Mouse (Mus musculus) stomach, embryonic 14.5 days (tissue): ENCODE results near the gene Arhgap30. TPM values are rescaled to one million over a fixed set of nuclear protein-coding genes. Genes with fewer than 3 reads are reported as not detected.

Experiments used
- ATAC-seq: fragments of 200-750 bp; cut with Nextera tagmentation; 2 replicates; pipeline ENCODE4 v1.8.0; 2017; ENCODE audit warnings: low read depth, moderate TSS enrichment; ENCODE audit not compliant: insufficient number of reproducible peaks, insufficient read depth, low FRiP score
- H3K27ac ChIP-seq: fragments of 300-500 bp; sonication (generic); 2 replicates; pipeline ENCODE4 v1.5.1; 2014; ENCODE audit warnings: mild to moderate bottlenecking, low read length, moderate library complexity, mixed read lengths
- H3K27me3 ChIP-seq: fragments of 300-500 bp; sonication (generic); 2 replicates; pipeline ENCODE4 v1.6.1; 2014; ENCODE audit warnings: low read length, control low read depth, mixed read lengths; ENCODE audit not compliant: control insufficient read depth, insufficient read depth
- H3K36me3 ChIP-seq: fragments of 300-500 bp; sonication (generic); 2 replicates; pipeline ENCODE4 v1.6.1; 2014; ENCODE audit warnings: mild to moderate bottlenecking, control low read depth, low read length, moderate library complexity, mixed read lengths; ENCODE audit not compliant: control insufficient read depth, insufficient read depth
- H3K4me1 ChIP-seq: fragments of 300-500 bp; sonication (generic); 2 replicates; pipeline ENCODE4 v1.6.1; 2014; ENCODE audit warnings: low read length, control low read depth, mixed read lengths; ENCODE audit not compliant: control insufficient read depth, insufficient read depth
- H3K4me2 ChIP-seq: fragments of 300-500 bp; sonication (generic); replicated peaks from 2 replicates; pipeline ENCODE4 v1.6.1; 2014; ENCODE audit warnings: low read depth, low read length, control low read depth
- H3K4me3 ChIP-seq: fragments of 300-500 bp; sonication (generic); 2 replicates; pipeline ENCODE4 v1.5.1; 2014; ENCODE audit warnings: low read depth, low read length, control low read depth
- H3K9ac ChIP-seq: fragments of 300-500 bp; sonication (generic); replicated peaks from 2 replicates; pipeline ENCODE4 v1.6.1; 2014; ENCODE audit warnings: low read depth, mild to moderate bottlenecking, control low read depth, low read length, moderate library complexity, mixed read lengths
- H3K9me3 ChIP-seq: fragments of 300-500 bp; sonication (generic); 2 replicates; pipeline ENCODE4 v1.6.1; 2016; ENCODE audit warnings: low read depth, low read length, control low read depth; ENCODE audit not compliant: control insufficient read depth
- WGBS: fragments of 180-500 bp; shearing (Covaris S2); extraction: QIAGEN DNeasy Blood & Tissue Kit; methylation state at CpG from one replicate; pipeline ENCODE4 v1.1.7; 2014; 5-methylcytosine and 5-hydroxymethylcytosine counted together
- polyA plus RNA-seq: library from polyadenylated mRNA; unstranded; fragments of >200 nt; fragmentation: Nextera tagmentation; extraction: Ambion mirVana; gene quantifications from 2 replicates; pipeline ENCODE4 v1.2.1, GENCODE M21; 2014

Gene Arhgap30
- polyA plus RNA-seq, 1 experiment from 2014 or later = 0.67 TPM

- H3K4me2 ChIP-seq = peak overlapping the region; percentile 49
- WGBS = under 1% methylated on average over 20 of the region's 20 CpGs
- peaks cover 23% of the 10 kb centered on the region for H3K36me3 ChIP-seq
- H3K27ac ChIP-seq = peak overlapping the region; percentile 83
- peak; percentile 17; the same call in 1 of the 2 replicates for ATAC-seq
- H3K4me3 ChIP-seq = peak overlapping the region; percentile 85
- no peaks in the 10 kb centered on the region for H3K27me3 ChIP-seq
- no peaks in the 10 kb centered on the region for H3K9me3 ChIP-seq
- H3K9ac ChIP-seq = peak overlapping the region; percentile 71
- H3K4me1 ChIP-seq = peaks cover 15% of the 10 kb centered on the region
Observed at GRCm38 (mm10) chr1:171412001-171412441, 23.3 kb downstream of the Arhgap30 start.

- Histone ChIP-seq H3K4me2 (peak overlapping the region; percentile 49), H3K4me3 (peak overlapping the region; percentile 85), H3K27ac (peak overlapping the region; percentile 83), H3K9ac (peak overlapping the region; percentile 71), H3K9me3 (no peaks in the 10 kb centered on the region), H3K27me3 (no peaks in the 10 kb centered on the region), H3K4me1 (peaks cover 15% of the 10 kb centered on the region), H3K36me3 (peaks cover 27% of the 10 kb centered on the region)
- WGBS = 46% methylated on average over 3 of the region's 3 CpGs
- ATAC-seq = no peak
Observed at GRCm38 (mm10) chr1:171412446-171412845, 23.7 kb downstream of the Arhgap30 start.

DNA sequence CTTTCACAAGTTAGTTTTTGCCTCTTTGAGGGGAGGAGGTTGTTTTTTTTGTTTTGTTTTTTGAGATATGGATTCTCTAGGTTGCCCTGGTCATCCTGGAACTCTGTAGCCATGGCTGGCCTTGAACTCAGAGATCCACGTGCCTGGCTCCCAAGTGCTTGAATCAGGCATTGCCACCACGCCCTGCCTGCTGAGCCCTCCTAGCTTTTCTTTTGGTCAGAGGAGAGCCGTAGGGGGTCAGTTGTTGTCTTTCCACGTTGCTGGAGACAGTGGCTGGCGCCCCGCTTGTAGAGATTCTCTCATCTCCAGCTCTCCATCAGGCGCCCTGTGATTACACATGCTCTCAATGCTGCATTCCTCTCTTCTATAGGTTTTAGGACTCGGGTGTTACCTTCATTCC lies 24.9 kb downstream of the Arhgap30 start:
- H3K4me1 ChIP-seq = peaks cover 15% of the 10 kb centered on the region
- no peak for ATAC-seq

DNA sequence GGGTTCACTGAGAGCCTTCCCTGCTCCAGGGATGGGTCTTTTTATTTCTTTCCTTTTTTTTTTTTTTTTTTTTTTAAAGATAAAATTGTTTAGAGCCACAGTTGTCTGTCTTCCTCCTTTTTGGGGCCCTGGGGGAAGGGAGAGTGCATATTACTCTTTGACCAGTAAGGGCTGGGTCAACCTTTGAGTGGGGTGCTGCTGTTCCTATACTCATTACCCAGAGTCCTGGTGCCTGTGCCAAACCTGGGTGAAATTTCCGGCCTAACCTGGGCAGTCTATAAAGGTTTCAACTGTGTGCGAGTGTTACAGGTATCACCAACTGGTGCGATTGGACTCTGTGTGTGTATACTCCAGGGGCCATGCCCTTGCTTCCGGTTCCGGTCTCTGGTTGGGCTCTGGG lies 29.9 kb downstream of the Arhgap30 start, which contains the start of gene Tstd1:
Gene Tstd1 (plus strand): TSS at position 213 of the 400 bp plus-strand sequence.
- Histone ChIP-seq H3K4me1 (0 out of 2 replicates have a peak, but pooled peaks cover 1% of the 10 kb centered on the region), H3K4me2 (no peak within 1 kb of the TSS), H3K9me3 (no peaks in the 10 kb centered on the region), H3K27me3 (no peaks in the 10 kb centered on the region), H3K27ac (peak within 1 kb of the TSS; percentile 61), H3K36me3 (peaks cover 47% of the 10 kb centered on the region), H3K9ac (no peak within 1 kb of the TSS), H3K4me3 (no peak within 1 kb of the TSS)
- WGBS = 87% methylated on average over 5 of the region's 5 CpGs
- ATAC-seq = no peak

More for the DNA sequence above, 24.9 kb downstream of the Arhgap30 start:
- no peak overlapping the region for H3K27ac ChIP-seq
- H3K36me3 ChIP-seq = peaks cover 34% of the 10 kb centered on the region
- H3K9ac ChIP-seq = no peak overlapping the region
- no peak overlapping the region for H3K4me3 ChIP-seq
- no peak overlapping the region for H3K4me2 ChIP-seq
- 83% methylated on average over 8 of the region's 8 CpGs for WGBS
- no peaks in the 10 kb centered on the region for H3K27me3 ChIP-seq
- no peaks in the 10 kb centered on the region for H3K9me3 ChIP-seq

DNA sequence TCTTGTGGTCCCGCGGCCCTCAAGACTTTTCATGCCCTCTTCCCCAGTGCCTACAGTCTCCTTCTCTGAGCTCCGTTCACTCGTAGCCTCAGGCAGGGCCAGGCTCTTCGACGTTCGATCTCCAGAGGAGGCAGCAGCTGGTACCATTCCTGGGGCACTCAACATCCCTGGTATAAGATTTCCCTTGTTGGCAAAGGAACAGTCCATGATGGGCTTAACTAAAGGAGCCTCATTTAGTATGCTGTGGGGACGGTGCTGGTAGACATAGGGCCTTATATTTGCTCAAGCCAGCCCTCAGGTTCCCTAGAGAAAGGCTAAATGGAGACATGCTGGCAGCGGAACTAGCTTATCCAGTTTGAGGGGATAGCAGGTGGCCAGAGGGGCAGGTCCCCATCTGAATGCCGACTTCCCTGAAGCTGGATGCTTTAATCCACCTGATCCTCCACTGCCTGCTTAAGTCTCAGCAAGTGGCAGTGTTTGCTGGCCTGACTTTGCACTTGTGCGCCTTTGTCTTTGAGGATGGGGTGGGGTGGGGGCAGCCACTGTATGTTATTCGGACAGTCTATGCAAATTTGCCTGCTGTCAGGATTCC lies 30.6 kb downstream of the Arhgap30 start:
- H3K27ac ChIP-seq = peak overlapping the region; percentile 61
- ATAC-seq = peak; percentile 42; the same call in 1 of the 2 replicates
- no peaks in the 10 kb centered on the region for H3K4me1 ChIP-seq
- WGBS = 63% methylated on average over 12 of the region's 12 CpGs
- H3K36me3 ChIP-seq = peaks cover 45% of the 10 kb centered on the region
- H3K27me3 ChIP-seq = no peaks in the 10 kb centered on the region
- H3K4me2 ChIP-seq = no peak overlapping the region
- H3K4me3 ChIP-seq = no peak overlapping the region
- no peak overlapping the region for H3K9ac ChIP-seq
- H3K9me3 ChIP-seq = no peaks in the 10 kb centered on the region

DNA sequence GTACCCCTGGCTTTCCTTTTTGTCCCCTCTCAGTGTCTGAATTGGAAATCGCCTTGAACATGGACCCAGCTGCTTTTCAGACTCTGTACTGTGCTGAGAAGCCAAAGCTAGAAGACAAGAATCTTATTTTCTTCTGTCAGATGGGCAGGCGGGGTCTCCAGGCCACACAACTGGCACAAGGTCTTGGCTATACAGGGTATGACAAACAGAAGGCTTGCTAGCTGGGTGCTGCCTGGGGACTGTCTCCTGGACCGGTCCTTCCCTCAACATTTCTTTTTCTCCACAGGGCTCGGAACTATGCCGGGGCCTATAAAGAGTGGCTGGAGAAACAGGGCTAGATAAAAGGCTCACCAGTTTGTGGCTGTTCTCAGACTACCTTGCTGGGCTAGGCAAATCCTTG lies 31.2 kb downstream of the Arhgap30 start:
- 82% methylated on average over 5 of the region's 5 CpGs for WGBS
- Histone ChIP-seq H3K27me3 (no peaks in the 10 kb centered on the region), H3K4me3 (no peak overlapping the region), H3K36me3 (peaks cover 43% of the 10 kb centered on the region), H3K4me1 (no peaks in the 10 kb centered on the region), H3K9ac (no peak overlapping the region), H3K9me3 (no peaks in the 10 kb centered on the region), H3K4me2 (no peak overlapping the region), H3K27ac (peak overlapping the region; percentile 61; the same call in 1 of the 2 replicates)
- no peak for ATAC-seq

DNA sequence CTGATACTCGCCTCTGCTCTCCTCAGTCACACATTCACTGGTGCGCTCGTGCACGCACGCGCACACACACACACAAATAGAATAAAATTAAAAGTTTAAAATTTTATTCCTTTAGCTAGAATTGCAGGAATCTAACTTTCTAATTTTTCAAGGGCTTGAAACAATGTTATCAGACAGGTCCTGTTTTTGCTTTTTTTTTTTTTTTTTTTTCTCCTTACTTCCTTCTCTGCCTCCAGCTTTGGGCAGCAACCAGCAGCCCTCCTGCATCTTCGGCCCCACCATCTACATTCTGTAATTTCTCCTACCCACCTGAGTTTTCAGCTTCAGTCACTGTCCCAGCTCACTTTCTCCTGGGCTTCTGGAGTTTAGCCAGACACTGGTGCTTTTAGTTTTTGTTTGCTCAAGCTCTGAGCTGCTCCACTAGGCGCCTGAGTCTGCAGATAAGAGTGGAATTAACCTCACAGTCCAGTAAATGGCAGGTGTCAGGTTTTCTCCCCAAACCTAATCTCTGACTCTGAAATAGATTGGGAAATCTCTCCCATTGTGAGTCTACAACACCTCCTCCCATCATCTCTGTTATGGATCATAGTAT lies 33.8 kb downstream of the Arhgap30 start:
- Histone ChIP-seq H3K27ac (no peak overlapping the region), H3K9me3 (no peaks in the 10 kb centered on the region), H3K36me3 (peaks cover 19% of the 10 kb centered on the region), H3K4me2 (no peak overlapping the region), H3K4me3 (no peak overlapping the region), H3K9ac (no peak overlapping the region), H3K4me1 (0 out of 2 replicates have a peak, but pooled peaks cover 4% of the 10 kb centered on the region), H3K27me3 (no peaks in the 10 kb centered on the region)
- ATAC-seq = no peak
- 74% methylated on average over 8 of the region's 8 CpGs for WGBS

- no peak for ATAC-seq
Observed at GRCm38 (mm10) chr1:171424638-171425037, 35.9 kb downstream of the Arhgap30 start.

More at GRCm38 (mm10) chr1:171424638-171425037, 35.9 kb downstream of the Arhgap30 start:
- H3K27me3 ChIP-seq = no peaks in the 10 kb centered on the region
- 44% methylated on average over 5 of the region's 5 CpGs for WGBS
- H3K4me3 ChIP-seq = no peak overlapping the region
- H3K9ac ChIP-seq = no peak overlapping the region
- no peak overlapping the region for H3K27ac ChIP-seq
- no peaks in the 10 kb centered on the region for H3K9me3 ChIP-seq
- no peak overlapping the region for H3K4me2 ChIP-seq
- 0 out of 2 replicates have a peak, but pooled peaks cover 4% of the 10 kb centered on the region for H3K4me1 ChIP-seq
- H3K36me3 ChIP-seq = peaks cover 4% of the 10 kb centered on the region
